Mouse (Mus musculus): ENCODE data around the gene Olfr114.

DNA sequence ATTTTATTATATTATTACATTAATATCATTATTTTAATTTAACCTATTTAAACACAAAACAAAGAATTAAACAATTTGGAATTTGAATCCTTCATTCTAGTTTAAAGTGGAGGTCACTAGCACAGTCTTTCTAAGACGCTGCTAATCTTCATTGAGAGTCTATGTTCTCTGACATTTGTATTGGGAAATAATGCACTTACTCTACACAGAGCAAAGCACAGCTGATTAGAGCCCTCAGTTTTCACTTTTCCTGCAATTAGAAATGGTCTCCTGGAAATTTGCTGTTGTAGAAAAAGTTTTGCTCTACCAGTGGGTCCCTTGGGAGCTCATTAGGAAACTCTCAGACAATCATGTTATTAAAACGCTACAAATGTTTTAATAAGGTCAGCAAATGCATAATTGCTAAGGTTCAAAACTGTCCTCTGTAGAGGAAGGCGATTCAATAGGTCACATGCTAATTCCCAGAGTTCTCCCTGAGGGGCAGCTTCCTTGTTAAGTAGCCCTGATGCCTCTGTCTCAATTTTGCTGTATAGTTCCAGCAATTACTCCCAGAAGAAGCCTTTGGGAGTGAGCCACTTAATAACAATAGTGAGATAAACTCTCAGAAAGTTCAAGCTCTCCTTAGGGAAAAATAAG is 48.6 kb downstream of the Olfr114 start:
- no peak for TF ChIP-seq TCF3 (IDR thresholded peaks at IDR 0.05; ENCODE audit: insufficient read length, low read depth)
- no peak for TF ChIP-seq TCF12 (IDR thresholded peaks at IDR 0.05; ENCODE audit: insufficient read depth, poor library complexity, severe bottlenecking)
- no peak for TF ChIP-seq POLR2A (IDR thresholded peaks at IDR 0.05; ENCODE audit: insufficient read length, low read depth)
- no peak for TF ChIP-seq REST (IDR thresholded peaks at IDR 0.05; ENCODE audit: insufficient read depth, insufficient read length)
